Mouse (Mus musculus): ENCODE measurements around the gene Ctsf. TPM values are rescaled to one million over a fixed set of nuclear protein-coding genes. Genes with fewer than 3 reads are reported as not detected.

Ctsf gene
- polyA plus RNA-seq, 1 experiment from 2014 or later: 26.9 TPM

- peaks cover 24% of the 10 kb centered on the region for H3K36me3 ChIP-seq (replicated peaks)
- no peak overlapping the region for H3K27ac ChIP-seq (replicated peaks)
- 86% methylated on average over 8 of the region's 8 CpGs for WGBS
- H3K4me1 ChIP-seq: peaks cover 24% of the 10 kb centered on the region
- no peaks in the 10 kb centered on the region for H3K9me3 ChIP-seq
- DNase-seq (ENCODE audit: low spot score): no peak
- no peak overlapping the region for H3K4me3 ChIP-seq
- H3K27me3 ChIP-seq (replicated peaks; ENCODE audit: low read depth, poor library complexity, severe bottlenecking): no peaks in the 10 kb centered on the region
These were observed 21.0 kb upstream of the Ctsf start for GRCm38 (mm10) chr19:4833977-4834376.

GRCm38 (mm10) chr19:4836096-4836495 is 18.8 kb upstream of the Ctsf start:
- 82% methylated on average over 2 of the region's 2 CpGs for WGBS
- H3K4me3 ChIP-seq: no peak overlapping the region
- peaks cover 17% of the 10 kb centered on the region for H3K36me3 ChIP-seq (replicated peaks)
- no peaks in the 10 kb centered on the region for H3K9me3 ChIP-seq
- H3K4me1 ChIP-seq: peaks cover 32% of the 10 kb centered on the region
- DNase-seq (ENCODE audit: low spot score): no peak
- H3K27ac ChIP-seq (replicated peaks): no peak overlapping the region
- H3K27me3 ChIP-seq (replicated peaks; ENCODE audit: low read depth, poor library complexity, severe bottlenecking): peaks cover 17% of the 10 kb centered on the region

- DNase-seq (ENCODE audit: low spot score): no peak
- no peak overlapping the region for H3K27ac ChIP-seq (replicated peaks)
- peaks cover 26% of the 10 kb centered on the region for H3K27me3 ChIP-seq (replicated peaks; ENCODE audit: low read depth, poor library complexity, severe bottlenecking)
- H3K4me3 ChIP-seq: no peak overlapping the region
- H3K9me3 ChIP-seq: no peaks in the 10 kb centered on the region
- peaks cover 17% of the 10 kb centered on the region for H3K36me3 ChIP-seq (replicated peaks)
- peaks cover 32% of the 10 kb centered on the region for H3K4me1 ChIP-seq
- WGBS: 91% methylated on average over 6 of the region's 6 CpGs
These were observed 17.9 kb upstream of the Ctsf start for GRCm38 (mm10) chr19:4837049-4837448.

- WGBS: 36% methylated on average over 10 of the region's 10 CpGs
- no peak for DNase-seq (ENCODE audit: low spot score)
- peak overlapping the region; percentile 83 for H3K27ac ChIP-seq (replicated peaks)
- H3K4me3 ChIP-seq: peak overlapping the region; percentile 76
- peaks cover 32% of the 10 kb centered on the region for H3K27me3 ChIP-seq (replicated peaks; ENCODE audit: low read depth, poor library complexity, severe bottlenecking)
- H3K4me1 ChIP-seq: peaks cover 21% of the 10 kb centered on the region
- H3K36me3 ChIP-seq (replicated peaks): peaks cover 6% of the 10 kb centered on the region; the same call in 1 of the 2 replicates
- H3K9me3 ChIP-seq: no peaks in the 10 kb centered on the region
These were observed 16.3 kb upstream of the Ctsf start for GRCm38 (mm10) chr19:4838526-4839140.

GRCm38 (mm10) chr19:4839149-4839548 is 15.8 kb upstream of the Ctsf start, which contains the start of the genes Ccs and Ccdc87:
TSS of gene Ccs (minus strand) at chr19:4839332.
TSS of gene Ccdc87 (plus strand) at chr19:4839366.
- H3K9me3 ChIP-seq: no peaks in the 10 kb centered on the region
- peaks cover 21% of the 10 kb centered on the region for H3K4me1 ChIP-seq
- peak within 1 kb of the TSS; percentile 83 for H3K27ac ChIP-seq (replicated peaks)
- peak within 1 kb of the TSS; percentile 76 for H3K4me3 ChIP-seq
- under 1% methylated on average over 25 of the region's 25 CpGs for WGBS
- H3K27me3 ChIP-seq (replicated peaks; ENCODE audit: low read depth, poor library complexity, severe bottlenecking): peaks cover 32% of the 10 kb centered on the region
- H3K36me3 ChIP-seq (replicated peaks): peaks cover 6% of the 10 kb centered on the region; the same call in 1 of the 2 replicates
- DNase-seq (ENCODE audit: low spot score): peak; percentile 96

- H3K4me1 ChIP-seq: peaks cover 21% of the 10 kb centered on the region
These were observed 14.1 kb upstream of the Ctsf start for GRCm38 (mm10) chr19:4840848-4841247.

GRCm38 (mm10) chr19:4842611-4843010 is 12.3 kb upstream of the Ctsf start:
- WGBS: 77% methylated on average over 2 of the region's 2 CpGs
- Histone ChIP-seq H3K4me3 (no peak overlapping the region), H3K27me3 (replicated peaks; ENCODE audit: low read depth, poor library complexity, severe bottlenecking) (peaks cover 35% of the 10 kb centered on the region), H3K4me1 (peaks cover 21% of the 10 kb centered on the region), H3K27ac (replicated peaks) (no peak overlapping the region), H3K36me3 (replicated peaks) (no peaks in the 10 kb centered on the region), H3K9me3 (no peaks in the 10 kb centered on the region)
- DNase-seq (ENCODE audit: low spot score): no peak

More at GRCm38 (mm10) chr19:4840848-4841247, 14.1 kb upstream of the Ctsf start:
- Histone ChIP-seq H3K4me3 (no peak overlapping the region), H3K27me3 (replicated peaks; ENCODE audit: low read depth, poor library complexity, severe bottlenecking) (peaks cover 32% of the 10 kb centered on the region), H3K36me3 (replicated peaks) (0 out of 2 replicates have a peak, but pooled peaks cover 4% of the 10 kb centered on the region), H3K9me3 (no peaks in the 10 kb centered on the region), H3K27ac (replicated peaks) (no peak overlapping the region)
- no peak for DNase-seq (ENCODE audit: low spot score)
- 86% methylated on average over 9 of the region's 9 CpGs for WGBS

- no peaks in the 10 kb centered on the region for H3K9me3 ChIP-seq
- peaks cover 26% of the 10 kb centered on the region for H3K27me3 ChIP-seq (replicated peaks; ENCODE audit: low read depth, poor library complexity, severe bottlenecking)
- DNase-seq (ENCODE audit: low spot score): no peak
- no peaks in the 10 kb centered on the region for H3K4me1 ChIP-seq
- no peak overlapping the region for H3K4me3 ChIP-seq
- no peak overlapping the region for H3K27ac ChIP-seq (replicated peaks)
- H3K36me3 ChIP-seq (replicated peaks): no peaks in the 10 kb centered on the region
- WGBS: 76% methylated on average over 2 of the region's 2 CpGs
These were observed 9.1 kb upstream of the Ctsf start for GRCm38 (mm10) chr19:4845846-4846245.

- H3K4me1 ChIP-seq: no peaks in the 10 kb centered on the region
- no peaks in the 10 kb centered on the region for H3K9me3 ChIP-seq
- H3K27me3 ChIP-seq (replicated peaks; ENCODE audit: low read depth, poor library complexity, severe bottlenecking): peaks cover 9% of the 10 kb centered on the region
- no peak for DNase-seq (ENCODE audit: low spot score)
- no peak overlapping the region for H3K27ac ChIP-seq (replicated peaks)
- no peak overlapping the region for H3K4me3 ChIP-seq
- WGBS: 41% methylated on average over 7 of the region's 7 CpGs
- no peaks in the 10 kb centered on the region for H3K36me3 ChIP-seq (replicated peaks)
These were observed 7.4 kb upstream of the Ctsf start for GRCm38 (mm10) chr19:4847490-4847889.

GRCm38 (mm10) chr19:4849800-4850199 is 5.1 kb upstream of the Ctsf start:
- H3K27ac ChIP-seq (replicated peaks): no peak overlapping the region
- H3K4me1 ChIP-seq: peaks cover 5% of the 10 kb centered on the region
- WGBS: 59% methylated on average over 4 of the region's 4 CpGs
- no peak for DNase-seq (ENCODE audit: low spot score)
- H3K36me3 ChIP-seq (replicated peaks): no peaks in the 10 kb centered on the region
- H3K9me3 ChIP-seq: no peaks in the 10 kb centered on the region
- peaks cover 8% of the 10 kb centered on the region; the same call in 1 of the 2 replicates for H3K27me3 ChIP-seq (replicated peaks; ENCODE audit: low read depth, poor library complexity, severe bottlenecking)
- H3K4me3 ChIP-seq: no peak overlapping the region

- Histone ChIP-seq H3K4me1 (peaks cover 9% of the 10 kb centered on the region), H3K36me3 (replicated peaks) (no peaks in the 10 kb centered on the region), H3K27ac (replicated peaks) (no peak overlapping the region), H3K4me3 (no peak overlapping the region), H3K27me3 (replicated peaks; ENCODE audit: low read depth, poor library complexity, severe bottlenecking) (peaks cover 8% of the 10 kb centered on the region; the same call in 1 of the 2 replicates), H3K9me3 (no peaks in the 10 kb centered on the region)
- no peak for DNase-seq (ENCODE audit: low spot score)
- WGBS: 47% methylated on average over 5 of the region's 5 CpGs
These were observed 4.6 kb upstream of the Ctsf start for GRCm38 (mm10) chr19:4850281-4850680.

- Histone ChIP-seq H3K36me3 (replicated peaks) (peaks cover 7% of the 10 kb centered on the region), H3K4me3 (peak overlapping the region; percentile 71), H3K27me3 (replicated peaks; ENCODE audit: low read depth, poor library complexity, severe bottlenecking) (peaks cover 17% of the 10 kb centered on the region), H3K4me1 (peaks cover 17% of the 10 kb centered on the region), H3K9me3 (no peaks in the 10 kb centered on the region), H3K27ac (replicated peaks) (peak overlapping the region; percentile 58)
- WGBS: 2% methylated on average over 14 of the region's 14 CpGs
- no peak for DNase-seq (ENCODE audit: low spot score)
These were observed 515 bp downstream of the Ctsf start for GRCm38 (mm10) chr19:4855470-4855820.

- Histone ChIP-seq H3K36me3 (replicated peaks) (peaks cover 12% of the 10 kb centered on the region), H3K9me3 (no peaks in the 10 kb centered on the region), H3K4me1 (peaks cover 17% of the 10 kb centered on the region), H3K27ac (replicated peaks) (no peak overlapping the region), H3K4me3 (peak overlapping the region; percentile 71), H3K27me3 (replicated peaks; ENCODE audit: low read depth, poor library complexity, severe bottlenecking) (peaks cover 14% of the 10 kb centered on the region)
- DNase-seq (ENCODE audit: low spot score): no peak
- 67% methylated on average over 4 of the region's 4 CpGs for WGBS
These were observed 1.0 kb downstream of the Ctsf start for GRCm38 (mm10) chr19:4855951-4856350.

All from embryonic facial prominence, embryonic 10.5 days (tissue).